Mouse (Mus musculus): ENCODE data around the gene Actn1. TPM values are rescaled to one million over a fixed set of nuclear protein-coding genes. Genes with fewer than 3 reads are reported as not detected.
A peak's percentile ranks its signal among the peaks of the same experiment; 100 is the strongest.

The Actn1 gene
- polyA plus RNA-seq, 1 experiment from 2014 or later: 24.1 TPM

DNA sequence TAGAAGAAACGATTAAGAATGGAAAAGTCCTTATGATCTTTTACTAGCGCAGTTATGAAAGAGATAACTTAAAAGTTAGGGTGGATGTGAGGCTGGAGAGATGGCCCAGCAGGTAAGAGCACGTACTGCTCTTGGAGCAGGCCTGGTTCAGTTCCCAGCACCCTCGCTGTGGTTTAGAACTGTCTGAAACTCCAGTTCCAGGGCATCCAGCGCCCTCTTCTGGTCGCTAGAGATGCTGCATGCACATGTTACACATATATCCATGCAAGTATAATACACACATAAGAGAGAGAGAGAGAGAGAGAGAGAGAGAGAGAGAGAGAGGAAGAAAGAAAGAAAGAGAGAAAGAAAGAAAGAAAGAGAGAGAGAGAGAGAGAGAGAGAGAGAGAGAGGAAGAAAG is 107.1 kb downstream of the Actn1 start:
- H3K36me3 ChIP-seq: no peaks in the 10 kb centered on the region
- 84% methylated on average over 6 of the region's 6 CpGs for WGBS
- DNase-seq (ENCODE audit: low spot score): no peak
- peaks cover 3% of the 10 kb centered on the region for H3K9me3 ChIP-seq
- peaks cover 4% of the 10 kb centered on the region for H3K4me1 ChIP-seq (replicated peaks)
- no peak overlapping the region for H3K4me3 ChIP-seq
- no peaks in the 10 kb centered on the region for H3K27me3 ChIP-seq (ENCODE audit: insufficient read depth, poor library complexity, severe bottlenecking)
- H3K27ac ChIP-seq: no peak overlapping the region

DNA sequence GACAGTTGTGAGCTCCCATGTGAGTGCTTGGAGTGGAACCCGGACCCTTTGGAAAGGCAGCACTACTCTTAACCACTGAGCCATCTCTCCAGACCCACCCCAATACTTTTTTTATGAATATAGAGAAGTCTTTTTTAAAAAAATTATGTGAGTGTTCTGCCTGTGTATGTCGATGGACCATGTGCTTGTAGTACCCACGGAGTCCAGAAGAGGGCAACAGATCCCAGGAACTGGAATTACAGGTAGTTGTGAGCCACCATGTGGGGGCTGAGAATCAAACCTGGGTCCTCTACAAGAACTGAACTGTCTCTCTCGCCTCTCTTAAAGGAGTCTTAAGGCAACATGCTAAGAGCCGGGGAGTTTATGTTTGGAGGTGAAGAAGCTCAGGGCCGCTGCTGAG is 108.3 kb downstream of the Actn1 start:
- 90% methylated on average over 6 of the region's 6 CpGs for WGBS
- DNase-seq (ENCODE audit: low spot score): no peak
- H3K9me3 ChIP-seq: peaks cover 3% of the 10 kb centered on the region
- no peaks in the 10 kb centered on the region for H3K27me3 ChIP-seq (ENCODE audit: insufficient read depth, poor library complexity, severe bottlenecking)
- H3K27ac ChIP-seq: no peak overlapping the region
- H3K36me3 ChIP-seq: no peaks in the 10 kb centered on the region
- no peak overlapping the region for H3K4me3 ChIP-seq
- peaks cover 11% of the 10 kb centered on the region for H3K4me1 ChIP-seq (replicated peaks)

DNA sequence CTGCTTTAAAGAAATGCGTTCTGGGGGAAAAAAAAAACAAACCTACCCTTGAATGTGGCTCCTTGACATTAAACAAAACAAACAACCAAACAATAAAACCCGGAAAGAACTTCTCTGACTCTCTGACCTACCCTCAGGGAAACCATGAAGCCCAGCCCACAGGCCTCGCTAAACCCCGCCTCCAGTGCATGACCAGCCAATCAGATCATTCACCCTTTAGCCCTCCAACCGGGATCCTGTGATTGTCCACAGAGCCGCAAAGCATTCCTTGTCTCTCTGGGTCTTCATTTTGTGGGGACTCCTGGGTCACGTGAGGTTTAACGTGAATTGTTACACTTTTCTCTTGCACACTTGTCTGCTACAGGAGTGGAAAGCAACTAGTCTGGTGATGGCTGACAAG is 109.5 kb downstream of the Actn1 start:
- Histone ChIP-seq H3K27ac (0 out of 2 replicates have a peak overlapping the region, but pooled peaks have one; percentile 14), H3K4me1 (replicated peaks) (peaks cover 23% of the 10 kb centered on the region), H3K27me3 (ENCODE audit: insufficient read depth, poor library complexity, severe bottlenecking) (no peaks in the 10 kb centered on the region), H3K36me3 (no peaks in the 10 kb centered on the region), H3K4me3 (no peak overlapping the region), H3K9me3 (peaks cover 3% of the 10 kb centered on the region)
- WGBS: 26% methylated on average over 8 of the region's 8 CpGs
- DNase-seq (ENCODE audit: low spot score): peak; percentile 66

DNA sequence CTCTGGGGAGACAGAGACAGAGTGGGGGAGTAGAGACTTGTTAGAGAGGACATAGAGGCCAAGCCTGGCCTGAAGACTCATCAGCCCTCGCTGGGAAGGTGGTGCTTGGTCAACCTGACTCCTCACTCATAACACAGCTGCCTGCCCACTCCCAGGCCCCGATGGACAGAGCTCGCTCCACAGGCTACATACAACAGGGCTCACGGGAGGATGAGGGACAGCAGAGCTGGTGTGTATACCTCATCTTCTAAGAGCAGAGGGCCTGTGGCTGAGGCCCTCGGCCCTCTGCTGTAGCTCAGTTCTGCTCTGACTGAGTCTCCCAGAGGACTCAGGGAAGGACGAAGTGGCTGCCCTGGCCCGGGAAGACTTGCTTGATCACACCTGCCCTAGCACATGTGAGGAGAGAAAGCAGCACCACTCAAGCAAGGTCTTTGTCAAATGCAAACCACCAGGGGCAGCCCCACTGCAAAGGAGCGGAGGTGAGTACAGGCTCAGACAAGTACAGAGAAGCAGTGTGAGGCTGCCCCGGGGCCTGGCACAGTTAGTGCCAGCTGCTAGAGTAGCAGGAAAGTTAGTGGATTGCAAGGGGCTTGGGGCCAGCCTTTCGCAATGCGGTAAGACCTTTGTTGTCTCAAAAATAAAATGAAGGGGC is 112.5 kb downstream of the Actn1 start:
- WGBS: 91% methylated on average over 11 of the region's 11 CpGs
- DNase-seq (ENCODE audit: low spot score): no peak
- Histone ChIP-seq H3K36me3 (no peaks in the 10 kb centered on the region), H3K27me3 (ENCODE audit: insufficient read depth, poor library complexity, severe bottlenecking) (no peaks in the 10 kb centered on the region), H3K4me1 (replicated peaks) (peaks cover 28% of the 10 kb centered on the region), H3K9me3 (no peaks in the 10 kb centered on the region), H3K27ac (peak overlapping the region; percentile 54; the same call in 1 of the 2 replicates), H3K4me3 (no peak overlapping the region)

GRCm38 (mm10) chr12:80146227-80147223 is 113.6 kb downstream of the Actn1 start:
- Histone ChIP-seq H3K4me1 (replicated peaks) (peaks cover 28% of the 10 kb centered on the region), H3K27ac (peak overlapping the region; percentile 66), H3K9me3 (no peaks in the 10 kb centered on the region), H3K27me3 (ENCODE audit: insufficient read depth, poor library complexity, severe bottlenecking) (no peaks in the 10 kb centered on the region), H3K36me3 (no peaks in the 10 kb centered on the region), H3K4me3 (no peak overlapping the region)
- DNase-seq (ENCODE audit: low spot score): peak; percentile 81
- 48% methylated on average over 21 of the region's 21 CpGs for WGBS

GRCm38 (mm10) chr12:80145365-80145764 is 114.8 kb downstream of the Actn1 start:
- Histone ChIP-seq H3K9me3 (no peaks in the 10 kb centered on the region), H3K4me1 (replicated peaks) (peaks cover 33% of the 10 kb centered on the region), H3K4me3 (no peak overlapping the region), H3K27me3 (ENCODE audit: insufficient read depth, poor library complexity, severe bottlenecking) (no peaks in the 10 kb centered on the region), H3K27ac (peak overlapping the region; percentile 66; the same call in 1 of the 2 replicates), H3K36me3 (no peaks in the 10 kb centered on the region)
- no peak for DNase-seq (ENCODE audit: low spot score)
- 63% methylated on average over 8 of the region's 8 CpGs for WGBS

DNA sequence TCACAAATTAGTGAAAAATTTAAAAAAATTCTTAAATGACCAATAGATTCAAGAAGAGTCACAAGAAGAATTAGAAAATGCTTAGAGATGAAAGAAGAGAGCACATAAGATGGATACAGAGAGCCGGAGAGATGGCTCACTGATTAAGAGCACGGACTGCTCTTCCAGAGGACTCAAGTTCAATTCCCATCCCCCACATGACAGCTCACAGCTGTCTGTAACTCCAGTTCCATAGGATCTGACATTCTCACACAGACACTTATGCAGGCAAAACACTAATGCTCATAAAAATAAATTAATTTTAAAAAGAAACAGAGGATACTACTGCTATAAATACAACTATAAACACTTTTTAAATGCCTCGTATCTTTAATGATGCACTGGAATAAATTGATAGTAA is 115.3 kb downstream of the Actn1 start:
- no peak overlapping the region for H3K27ac ChIP-seq
- peaks cover 33% of the 10 kb centered on the region for H3K4me1 ChIP-seq (replicated peaks)
- no peaks in the 10 kb centered on the region for H3K27me3 ChIP-seq (ENCODE audit: insufficient read depth, poor library complexity, severe bottlenecking)
- no peaks in the 10 kb centered on the region for H3K36me3 ChIP-seq
- no peaks in the 10 kb centered on the region for H3K9me3 ChIP-seq
- WGBS: 84% methylated on average over 3 of the region's 3 CpGs
- no peak overlapping the region for H3K4me3 ChIP-seq
- no peak for DNase-seq (ENCODE audit: low spot score)

GRCm38 (mm10) chr12:80141470-80141869 is 118.7 kb downstream of the Actn1 start:
- peaks cover 28% of the 10 kb centered on the region for H3K4me1 ChIP-seq (replicated peaks)
- H3K27me3 ChIP-seq (ENCODE audit: insufficient read depth, poor library complexity, severe bottlenecking): no peaks in the 10 kb centered on the region
- WGBS: 22% methylated on average over 7 of the region's 7 CpGs
- H3K4me3 ChIP-seq: no peak overlapping the region
- peak; percentile 74 for DNase-seq (ENCODE audit: low spot score)
- H3K9me3 ChIP-seq: no peaks in the 10 kb centered on the region
- 0 out of 2 replicates have a peak overlapping the region, but pooled peaks have one; percentile 14 for H3K27ac ChIP-seq
- no peaks in the 10 kb centered on the region for H3K36me3 ChIP-seq

- H3K36me3 ChIP-seq: no peaks in the 10 kb centered on the region
- no peaks in the 10 kb centered on the region for H3K9me3 ChIP-seq
- no peak for DNase-seq (ENCODE audit: low spot score)
- no peak overlapping the region for H3K4me3 ChIP-seq
- 85% methylated on average over 8 of the region's 8 CpGs for WGBS
- H3K27ac ChIP-seq: 0 out of 2 replicates have a peak overlapping the region, but pooled peaks have one; percentile 14
- peaks cover 24% of the 10 kb centered on the region for H3K4me1 ChIP-seq (replicated peaks)
- no peaks in the 10 kb centered on the region for H3K27me3 ChIP-seq (ENCODE audit: insufficient read depth, poor library complexity, severe bottlenecking)
Observed at GRCm38 (mm10) chr12:80141011-80141410, 119.2 kb downstream of the Actn1 start.

- H3K27me3 ChIP-seq (ENCODE audit: insufficient read depth, poor library complexity, severe bottlenecking): 0 out of 2 replicates have a peak, but pooled peaks cover 9% of the 10 kb centered on the region
- WGBS: 90% methylated on average over 1 of the region's 1 CpGs
- no peak overlapping the region for H3K4me3 ChIP-seq
- no peaks in the 10 kb centered on the region for H3K9me3 ChIP-seq
- DNase-seq (ENCODE audit: low spot score): no peak
- H3K36me3 ChIP-seq: no peaks in the 10 kb centered on the region
- peak overlapping the region; percentile 8; the same call in 1 of the 2 replicates for H3K27ac ChIP-seq
- peaks cover 17% of the 10 kb centered on the region for H3K4me1 ChIP-seq (replicated peaks)
Observed at GRCm38 (mm10) chr12:80137744-80138143, 122.4 kb downstream of the Actn1 start.

DNA sequence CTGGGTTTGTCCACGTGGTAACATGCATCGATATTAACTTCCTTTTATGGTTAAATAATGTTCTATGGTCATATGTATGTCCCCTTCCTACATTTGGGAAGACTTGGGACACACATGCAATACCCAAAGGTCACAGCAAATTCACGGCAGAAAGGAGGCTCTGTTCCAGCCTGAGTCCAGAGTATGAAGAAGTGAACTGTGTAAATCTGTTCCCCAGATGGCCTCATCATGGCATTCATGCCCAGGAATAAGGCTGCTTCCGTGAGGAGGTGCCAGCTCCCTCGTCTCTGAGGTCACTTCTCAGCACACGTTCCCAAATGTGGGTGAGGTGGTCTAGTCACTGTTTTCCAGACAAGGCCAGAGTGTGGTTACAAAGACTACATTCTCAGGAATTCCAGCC is 122.9 kb downstream of the Actn1 start:
- H3K4me1 ChIP-seq (replicated peaks): peaks cover 22% of the 10 kb centered on the region
- WGBS: 83% methylated on average over 6 of the region's 6 CpGs
- no peak overlapping the region for H3K4me3 ChIP-seq
- H3K27me3 ChIP-seq (ENCODE audit: insufficient read depth, poor library complexity, severe bottlenecking): 0 out of 2 replicates have a peak, but pooled peaks cover 9% of the 10 kb centered on the region
- DNase-seq (ENCODE audit: low spot score): no peak
- H3K27ac ChIP-seq: peak overlapping the region; percentile 8; the same call in 1 of the 2 replicates
- H3K36me3 ChIP-seq: no peaks in the 10 kb centered on the region
- H3K9me3 ChIP-seq: no peaks in the 10 kb centered on the region

- Histone ChIP-seq H3K27me3 (ENCODE audit: insufficient read depth, poor library complexity, severe bottlenecking) (0 out of 2 replicates have a peak, but pooled peaks cover 9% of the 10 kb centered on the region), H3K36me3 (no peaks in the 10 kb centered on the region), H3K9me3 (no peaks in the 10 kb centered on the region), H3K4me1 (replicated peaks) (peaks cover 29% of the 10 kb centered on the region), H3K27ac (peak overlapping the region; percentile 20; the same call in 1 of the 2 replicates), H3K4me3 (no peak overlapping the region)
- DNase-seq (ENCODE audit: low spot score): no peak
- WGBS: 95% methylated on average over 12 of the region's 12 CpGs
Observed at GRCm38 (mm10) chr12:80136264-80136930, 123.8 kb downstream of the Actn1 start.

Data from hindbrain, embryonic 10.5 days (tissue).